Mouse (Mus musculus): ENCODE measurements at regions not wholly inside any gene's neighbourhood (a gene's known extent, or its start where the extent isn't known, plus 50 kb on each side); places are given as distances from the start of the nearest gene placed in this dataset.

GRCm38 (mm10) chr5:148724470-148724869 is 171.9 kb upstream of the Ubl3 start:
- TF ChIP-seq TAL1 (IDR thresholded peaks at IDR 0.05; ENCODE audit: low read length) (no peak), GATA1 (IDR thresholded peaks at IDR 0.05; ENCODE audit: low read length) (no peak)

Data from erythroblast, embryonic 14.5 days (primary cell).